Mouse (Mus musculus) limb, embryonic 15.5 days (tissue): Measurements from ENCODE around the gene Rhobtb1. TPM values are rescaled to one million over a fixed set of nuclear protein-coding genes. Genes with fewer than 3 reads are reported as not detected.

ENCODE experiments used
- ATAC-seq: fragments of 200-750 bp; cut with Nextera tagmentation; 2 replicates; pipeline ENCODE4 v1.8.0; 2017; ENCODE audit warnings: low read depth, moderate TSS enrichment; ENCODE audit not compliant: insufficient number of reproducible peaks, low FRiP score, low TSS enrichment
- H3K27ac ChIP-seq: fragments of 300-500 bp; sonication (generic); 2 replicates; pipeline ENCODE4 v1.5.1; 2015; ENCODE audit warnings: moderate library complexity, mild to moderate bottlenecking, inconsistent platforms
- H3K27me3 ChIP-seq: fragments of 300-500 bp; sonication (generic); 2 replicates; pipeline ENCODE4 v1.6.1; 2015; ENCODE audit warnings: inconsistent platforms
- H3K36me3 ChIP-seq: fragments of 300-500 bp; sonication (generic); 2 replicates; pipeline ENCODE4 v1.6.1; 2015; ENCODE audit warnings: inconsistent platforms
- H3K4me1 ChIP-seq: fragments of 300-500 bp; sonication (generic); 2 replicates; pipeline ENCODE4 v1.6.1; 2015; ENCODE audit warnings: inconsistent platforms
- H3K4me2 ChIP-seq: fragments of 300-500 bp; sonication (generic); 2 replicates; pipeline ENCODE4 v1.6.1; 2015; ENCODE audit warnings: mild to moderate bottlenecking, inconsistent platforms
- H3K4me3 ChIP-seq: fragments of 300-500 bp; sonication (generic); 2 replicates; pipeline ENCODE4 v1.5.1; 2015; ENCODE audit warnings: mild to moderate bottlenecking, inconsistent platforms
- H3K9ac ChIP-seq: fragments of 300-500 bp; sonication (generic); 2 replicates; pipeline ENCODE4 v1.6.1; 2015; ENCODE audit warnings: inconsistent platforms
- H3K9me3 ChIP-seq: fragments of 300-500 bp; sonication (generic); 2 replicates; pipeline ENCODE4 v1.6.1; 2016; ENCODE audit warnings: inconsistent platforms
- WGBS: fragments of 180-500 bp; shearing (Covaris S2); methylation state at CpG from one replicate; pipeline ENCODE4 v1.1.7; 2015; 5-methylcytosine and 5-hydroxymethylcytosine counted together
- polyA plus RNA-seq: library from polyadenylated mRNA; unstranded; fragments of >200 nt; fragmentation: Nextera tagmentation; extraction: Ambion mirVana; gene quantifications from 2 replicates; pipeline ENCODE4 v1.2.1, GENCODE M21; 2015

The Rhobtb1 gene
- polyA plus RNA-seq, 1 experiment from 2014 or later = 27.0 TPM

GRCm38 (mm10) chr10:69263906-69264305, 112.7 kb downstream of the Rhobtb1 start:
- Histone ChIP-seq H3K4me2 (no peak overlapping the region), H3K9ac (no peak overlapping the region), H3K4me1 (peaks cover 16% of the 10 kb centered on the region; the same call in 1 of the 2 replicates), H3K27me3 (no peaks in the 10 kb centered on the region), H3K4me3 (no peak overlapping the region), H3K27ac (no peak overlapping the region), H3K36me3 (peaks cover 4% of the 10 kb centered on the region; the same call in 1 of the 2 replicates), H3K9me3 (no peaks in the 10 kb centered on the region)
- no peak for ATAC-seq
- WGBS = 54% methylated on average over 2 of the region's 2 CpGs

- Histone ChIP-seq H3K27ac (no peak overlapping the region), H3K4me2 (no peak overlapping the region), H3K9ac (no peak overlapping the region), H3K36me3 (peaks cover 11% of the 10 kb centered on the region), H3K4me1 (peaks cover 14% of the 10 kb centered on the region; the same call in 1 of the 2 replicates), H3K27me3 (no peaks in the 10 kb centered on the region), H3K9me3 (no peaks in the 10 kb centered on the region), H3K4me3 (no peak overlapping the region)
- WGBS = 87% methylated on average over 15 of the region's 15 CpGs
- no peak for ATAC-seq
These were observed 114.2 kb downstream of the Rhobtb1 start for GRCm38 (mm10) chr10:69265421-69265820.

- H3K36me3 ChIP-seq = peaks cover 27% of the 10 kb centered on the region
These were observed 116.9 kb downstream of the Rhobtb1 start for GRCm38 (mm10) chr10:69268061-69268643.

GRCm38 (mm10) chr10:69271436-69271835, 120.2 kb downstream of the Rhobtb1 start:
- peaks cover 3% of the 10 kb centered on the region; the same call in 1 of the 2 replicates for H3K4me1 ChIP-seq
- H3K4me3 ChIP-seq = no peak overlapping the region
- ATAC-seq = no peak
- WGBS = 67% methylated on average over 10 of the region's 10 CpGs
- H3K9me3 ChIP-seq = no peaks in the 10 kb centered on the region
- H3K9ac ChIP-seq = no peak overlapping the region
- H3K27me3 ChIP-seq = no peaks in the 10 kb centered on the region
- H3K27ac ChIP-seq = no peak overlapping the region
- peaks cover 37% of the 10 kb centered on the region for H3K36me3 ChIP-seq
- no peak overlapping the region for H3K4me2 ChIP-seq

More at GRCm38 (mm10) chr10:69268061-69268643, 116.9 kb downstream of the Rhobtb1 start:
- no peak overlapping the region for H3K27ac ChIP-seq
- H3K4me1 ChIP-seq = peaks cover 9% of the 10 kb centered on the region; the same call in 1 of the 2 replicates
- no peaks in the 10 kb centered on the region for H3K9me3 ChIP-seq
- no peak overlapping the region for H3K4me3 ChIP-seq
- H3K4me2 ChIP-seq = no peak overlapping the region
- no peak for ATAC-seq
- no peaks in the 10 kb centered on the region for H3K27me3 ChIP-seq
- no peak overlapping the region for H3K9ac ChIP-seq
- 56% methylated on average over 10 of the region's 10 CpGs for WGBS

- 63% methylated on average over 5 of the region's 5 CpGs for WGBS
- Histone ChIP-seq H3K4me1 (no peaks in the 10 kb centered on the region), H3K27me3 (no peaks in the 10 kb centered on the region), H3K27ac (no peak overlapping the region), H3K4me2 (no peak overlapping the region), H3K9ac (no peak overlapping the region), H3K9me3 (no peaks in the 10 kb centered on the region), H3K36me3 (peaks cover 47% of the 10 kb centered on the region), H3K4me3 (no peak overlapping the region)
- ATAC-seq = no peak
These were observed 123.0 kb downstream of the Rhobtb1 start for GRCm38 (mm10) chr10:69274275-69274674.

GRCm38 (mm10) chr10:69274705-69275104, 123.5 kb downstream of the Rhobtb1 start:
- ATAC-seq = no peak
- H3K4me1 ChIP-seq = no peaks in the 10 kb centered on the region
- H3K4me2 ChIP-seq = no peak overlapping the region
- no peaks in the 10 kb centered on the region for H3K9me3 ChIP-seq
- H3K27me3 ChIP-seq = no peaks in the 10 kb centered on the region
- peaks cover 51% of the 10 kb centered on the region for H3K36me3 ChIP-seq
- no peak overlapping the region for H3K4me3 ChIP-seq
- no peak overlapping the region for H3K27ac ChIP-seq
- no peak overlapping the region for H3K9ac ChIP-seq

- Histone ChIP-seq H3K36me3 (peaks cover 37% of the 10 kb centered on the region), H3K4me3 (no peak overlapping the region), H3K27me3 (no peaks in the 10 kb centered on the region), H3K4me1 (no peaks in the 10 kb centered on the region), H3K9ac (no peak overlapping the region), H3K27ac (no peak overlapping the region), H3K9me3 (no peaks in the 10 kb centered on the region), H3K4me2 (no peak overlapping the region)
- 83% methylated on average over 12 of the region's 12 CpGs for WGBS
- no peak for ATAC-seq
These were observed 124.9 kb downstream of the Rhobtb1 start for GRCm38 (mm10) chr10:69275811-69276775.

- 86% methylated on average over 9 of the region's 9 CpGs for WGBS
- no peak overlapping the region for H3K27ac ChIP-seq
- no peak for ATAC-seq
- H3K27me3 ChIP-seq = no peaks in the 10 kb centered on the region
- no peak overlapping the region for H3K4me3 ChIP-seq
- H3K9me3 ChIP-seq = no peaks in the 10 kb centered on the region
- H3K36me3 ChIP-seq = peaks cover 40% of the 10 kb centered on the region
- H3K4me2 ChIP-seq = no peak overlapping the region
- H3K9ac ChIP-seq = no peak overlapping the region
- no peaks in the 10 kb centered on the region for H3K4me1 ChIP-seq
These were observed 125.7 kb downstream of the Rhobtb1 start for GRCm38 (mm10) chr10:69276920-69277435.

- no peak overlapping the region for H3K4me2 ChIP-seq
- no peak overlapping the region for H3K27ac ChIP-seq
- no peak overlapping the region for H3K9ac ChIP-seq
- WGBS = 35% methylated on average over 18 of the region's 18 CpGs
- no peak for ATAC-seq
- no peaks in the 10 kb centered on the region for H3K9me3 ChIP-seq
- peaks cover 42% of the 10 kb centered on the region for H3K36me3 ChIP-seq
- no peaks in the 10 kb centered on the region for H3K4me1 ChIP-seq
- no peak overlapping the region for H3K4me3 ChIP-seq
- no peaks in the 10 kb centered on the region for H3K27me3 ChIP-seq
These were observed 127.8 kb downstream of the Rhobtb1 start for GRCm38 (mm10) chr10:69278764-69279606.

- no peak for ATAC-seq
- H3K4me2 ChIP-seq = no peak overlapping the region
- H3K36me3 ChIP-seq = peaks cover 40% of the 10 kb centered on the region
- no peaks in the 10 kb centered on the region for H3K4me1 ChIP-seq
- no peak overlapping the region for H3K27ac ChIP-seq
- no peaks in the 10 kb centered on the region for H3K9me3 ChIP-seq
- WGBS = 85% methylated on average over 7 of the region's 7 CpGs
- H3K27me3 ChIP-seq = no peaks in the 10 kb centered on the region
- H3K9ac ChIP-seq = no peak overlapping the region
- H3K4me3 ChIP-seq = no peak overlapping the region
These were observed 128.4 kb downstream of the Rhobtb1 start for GRCm38 (mm10) chr10:69279607-69279978.

GRCm38 (mm10) chr10:69286939-69287338, 135.7 kb downstream of the Rhobtb1 start:
- no peaks in the 10 kb centered on the region for H3K9me3 ChIP-seq
- H3K4me3 ChIP-seq = no peak overlapping the region
- ATAC-seq = no peak
- no peak overlapping the region for H3K9ac ChIP-seq
- no peak overlapping the region for H3K4me2 ChIP-seq
- no peak overlapping the region for H3K27ac ChIP-seq
- H3K36me3 ChIP-seq = peaks cover 68% of the 10 kb centered on the region
- 97% methylated on average over 3 of the region's 3 CpGs for WGBS
- no peaks in the 10 kb centered on the region for H3K4me1 ChIP-seq
- no peaks in the 10 kb centered on the region for H3K27me3 ChIP-seq
